Mouse (Mus musculus) hindbrain, embryonic 13.5 days (tissue): ENCODE data around the gene Hsp90b1. TPM values are rescaled to one million over a fixed set of nuclear protein-coding genes. Genes with fewer than 3 reads are reported as not detected.
A peak's percentile ranks its signal among the peaks of the same experiment; 100 is the strongest.
"Not testable (repeated sequence)": the region's sequence is repeated elsewhere in the genome, so short reads cannot be mapped to it uniquely, and the experiment has no call there.

ENCODE experiments used
- ATAC-seq: fragments of 200-750 bp; cut with Nextera tagmentation; 2 replicates; pipeline ENCODE4 v1.8.0; 2017; ENCODE audit warnings: moderate TSS enrichment; ENCODE audit not compliant: low FRiP score
- H3K27ac ChIP-seq: fragments of 300-500 bp; sonication (generic); 2 replicates; pipeline ENCODE4 v1.5.1; 2015; ENCODE audit warnings: inconsistent platforms, mild to moderate bottlenecking, moderate library complexity
- H3K27me3 ChIP-seq: fragments of 300-500 bp; sonication (generic); 2 replicates; pipeline ENCODE4 v1.6.1; 2015; ENCODE audit warnings: mild to moderate bottlenecking, inconsistent platforms
- H3K36me3 ChIP-seq: fragments of 300-500 bp; sonication (generic); 2 replicates; pipeline ENCODE4 v1.6.1; 2015; ENCODE audit warnings: mild to moderate bottlenecking, inconsistent platforms
- H3K4me1 ChIP-seq: fragments of 300-500 bp; sonication (generic); replicated peaks from 2 replicates; pipeline ENCODE4 v1.6.1; 2015; ENCODE audit warnings: inconsistent platforms
- H3K4me2 ChIP-seq: fragments of 300-500 bp; sonication (generic); 2 replicates; pipeline ENCODE4 v1.6.1; 2015; ENCODE audit warnings: inconsistent platforms, mild to moderate bottlenecking, moderate library complexity
- H3K4me3 ChIP-seq: fragments of 300-500 bp; sonication (generic); 2 replicates; pipeline ENCODE4 v1.5.1; 2015; ENCODE audit warnings: mild to moderate bottlenecking, inconsistent platforms
- H3K9ac ChIP-seq: fragments of 300-500 bp; sonication (generic); 2 replicates; pipeline ENCODE4 v1.6.1; 2015; ENCODE audit warnings: mild to moderate bottlenecking, inconsistent platforms
- H3K9me3 ChIP-seq: fragments of 300-500 bp; sonication (generic); 2 replicates; pipeline ENCODE4 v1.6.1; 2016; ENCODE audit warnings: inconsistent platforms
- WGBS: fragments of 180-500 bp; shearing (Covaris S2); methylation state at CpG from one replicate; pipeline ENCODE4 v1.1.7; 2015; 5-methylcytosine and 5-hydroxymethylcytosine counted together
- polyA plus RNA-seq: library from polyadenylated mRNA; unstranded; fragments of >200 nt; fragmentation: Nextera tagmentation; extraction: Ambion mirVana; gene quantifications from 2 replicates; pipeline ENCODE4 v1.2.1, GENCODE M21; 2015

Gene Hsp90b1
- polyA plus RNA-seq, 1 experiment from 2014 or later, result 354 TPM

GRCm38 (mm10) chr10:86704589-86705191 lies 619 bp downstream of the Hsp90b1 start:
- Histone ChIP-seq H3K4me1 (peaks cover 53% of the 10 kb centered on the region), H3K27me3 (no peaks in the 10 kb centered on the region), H3K36me3 (peaks cover 31% of the 10 kb centered on the region), H3K4me3 (peak overlapping the region; percentile 89), H3K9ac (peak overlapping the region; percentile 94), H3K4me2 (peak overlapping the region; percentile 93), H3K9me3 (no peaks in the 10 kb centered on the region), H3K27ac (peak overlapping the region; percentile 89)
- WGBS, result under 1% methylated on average over 33 of the region's 33 CpGs
- ATAC-seq, result no peak

- Histone ChIP-seq H3K4me1 (peaks cover 58% of the 10 kb centered on the region), H3K27me3 (no peaks in the 10 kb centered on the region)
- ATAC-seq, result no peak
Observed at GRCm38 (mm10) chr10:86704141-86704540, 1.2 kb downstream of the Hsp90b1 start.

GRCm38 (mm10) chr10:86703375-86703774 lies 1.9 kb downstream of the Hsp90b1 start:
- no peak for ATAC-seq
- H3K4me1 ChIP-seq, result peaks cover 60% of the 10 kb centered on the region
- WGBS, result 78% methylated on average over 4 of the region's 4 CpGs
- peak overlapping the region; percentile 94 for H3K9ac ChIP-seq
- peaks cover 43% of the 10 kb centered on the region for H3K36me3 ChIP-seq
- H3K27me3 ChIP-seq, result no peaks in the 10 kb centered on the region
- H3K27ac ChIP-seq, result no peak overlapping the region
- no peaks in the 10 kb centered on the region for H3K9me3 ChIP-seq
- peak overlapping the region; percentile 89 for H3K4me3 ChIP-seq
- H3K4me2 ChIP-seq, result peak overlapping the region; percentile 93

More at GRCm38 (mm10) chr10:86704141-86704540, 1.2 kb downstream of the Hsp90b1 start:
- Histone ChIP-seq H3K9ac (peak overlapping the region; percentile 94), H3K27ac (no peak overlapping the region), H3K4me3 (peak overlapping the region; percentile 89), H3K4me2 (peak overlapping the region; percentile 93), H3K36me3 (peaks cover 37% of the 10 kb centered on the region), H3K9me3 (no peaks in the 10 kb centered on the region)
- 7% methylated on average over 8 of the region's 8 CpGs for WGBS

- ATAC-seq, result no peak
- Histone ChIP-seq H3K27me3 (no peaks in the 10 kb centered on the region), H3K36me3 (peaks cover 52% of the 10 kb centered on the region), H3K4me2 (no peak overlapping the region), H3K4me3 (no peak overlapping the region), H3K4me1 (peaks cover 60% of the 10 kb centered on the region), H3K9me3 (no peaks in the 10 kb centered on the region), H3K9ac (0 out of 2 replicates have a peak overlapping the region, but pooled peaks have one; percentile 16), H3K27ac (no peak overlapping the region)
- WGBS, result 54% methylated on average over 4 of the region's 4 CpGs
Observed at GRCm38 (mm10) chr10:86702312-86702920, 2.9 kb downstream of the Hsp90b1 start.

- Histone ChIP-seq H3K27ac (no peak overlapping the region), H3K4me2 (0 out of 2 replicates have a peak overlapping the region, but pooled peaks have one; percentile 17), H3K27me3 (no peaks in the 10 kb centered on the region), H3K4me1 (peaks cover 53% of the 10 kb centered on the region), H3K9ac (peak overlapping the region; percentile 55), H3K36me3 (peaks cover 56% of the 10 kb centered on the region), H3K9me3 (no peaks in the 10 kb centered on the region), H3K4me3 (no peak overlapping the region)
- 70% methylated on average over 3 of the region's 3 CpGs for WGBS
- ATAC-seq, result no peak
Observed at GRCm38 (mm10) chr10:86700973-86701372, 4.3 kb downstream of the Hsp90b1 start.

- no peak for ATAC-seq
- H3K4me1 ChIP-seq, result peaks cover 53% of the 10 kb centered on the region
- H3K9ac ChIP-seq, result peak overlapping the region; percentile 53
- WGBS, result 71% methylated on average over 3 of the region's 3 CpGs
- H3K36me3 ChIP-seq, result peaks cover 63% of the 10 kb centered on the region
- no peaks in the 10 kb centered on the region for H3K27me3 ChIP-seq
- H3K9me3 ChIP-seq, result no peaks in the 10 kb centered on the region
- H3K4me3 ChIP-seq, result 0 out of 2 replicates have a peak overlapping the region, but pooled peaks have one; percentile 2
- no peak overlapping the region for H3K27ac ChIP-seq
- 0 out of 2 replicates have a peak overlapping the region, but pooled peaks have one; percentile 17 for H3K4me2 ChIP-seq
Observed at GRCm38 (mm10) chr10:86700251-86700650, 5.1 kb downstream of the Hsp90b1 start.

- H3K4me2 ChIP-seq, result peak overlapping the region; percentile 73
- peak overlapping the region; percentile 76 for H3K4me3 ChIP-seq
- not testable (repeated sequence) for H3K4me1 ChIP-seq, H3K27me3 ChIP-seq, H3K27ac ChIP-seq, H3K9me3 ChIP-seq
- peak overlapping the region; percentile 89 for H3K9ac ChIP-seq
- 25% methylated on average over 9 of the region's 9 CpGs for WGBS
- peaks cover 13% of the 10 kb centered on the region for H3K36me3 ChIP-seq
- ATAC-seq, result peak; percentile 18
Observed at GRCm38 (mm10) chr10:86686017-86686360, 19.3 kb downstream of the Hsp90b1 start.

GRCm38 (mm10) chr10:86685179-86686016 lies 19.9 kb downstream of the Hsp90b1 start:
- not testable (repeated sequence) for H3K36me3 ChIP-seq, H3K9me3 ChIP-seq, H3K27me3 ChIP-seq, H3K4me1 ChIP-seq
- 1% methylated on average over 49 of the region's 53 CpGs for WGBS
- H3K4me2 ChIP-seq, result peak overlapping the region; percentile 73
- peak overlapping the region; percentile 89 for H3K9ac ChIP-seq
- peak overlapping the region; percentile 76 for H3K4me3 ChIP-seq
- peak; percentile 97 for ATAC-seq
- peak overlapping the region; percentile 85 for H3K27ac ChIP-seq

GRCm38 (mm10) chr10:86684797-86685178 lies 20.5 kb downstream of the Hsp90b1 start:
- peak; percentile 70 for ATAC-seq
- not testable (repeated sequence) for H3K27me3 ChIP-seq, H3K9me3 ChIP-seq, H3K36me3 ChIP-seq, H3K9ac ChIP-seq, H3K4me1 ChIP-seq
- peak overlapping the region; percentile 85; the same call in 1 of the 2 replicates for H3K27ac ChIP-seq
- WGBS, result 34% methylated on average over 2 of the region's 2 CpGs
- peak overlapping the region; percentile 73 for H3K4me2 ChIP-seq
- H3K4me3 ChIP-seq, result peak overlapping the region; percentile 76

GRCm38 (mm10) chr10:86670550-86670949 lies 34.8 kb downstream of the Hsp90b1 start:
- not testable (repeated sequence) for H3K27ac ChIP-seq, H3K9me3 ChIP-seq, H3K9ac ChIP-seq, H3K4me3 ChIP-seq, H3K4me1 ChIP-seq, H3K27me3 ChIP-seq, H3K36me3 ChIP-seq, H3K4me2 ChIP-seq, ATAC-seq
- WGBS, result 89% methylated on average over 4 of the region's 4 CpGs
